Mouse (Mus musculus) ES-E14 (cell line): ENCODE measurements at regions not wholly inside any gene's neighbourhood (a gene's known extent, or its start where the extent isn't known, plus 50 kb on each side); places are given as distances from the start of the nearest gene placed in this dataset.

Source experiments
- DNase-seq: peaks from one replicate; pipeline ENCODE4 v3.0.0-alpha.2; 2013; ENCODE audit warnings: low read depth, low spot score
- H3K27ac ChIP-seq: 2 replicates; pipeline ENCODE4 v1.5.1; 2012; ENCODE audit warnings: low read depth, mild to moderate bottlenecking, low read length, moderate library complexity, mixed read lengths; ENCODE audit not compliant: poor library complexity, insufficient read depth, severe bottlenecking
- H3K36me3 ChIP-seq: 2 replicates; pipeline ENCODE4 v1.6.1; 2012; ENCODE audit warnings: mild to moderate bottlenecking, low read length, moderate library complexity, mixed read lengths; ENCODE audit not compliant: control insufficient read depth, poor library complexity, insufficient read depth, severe bottlenecking
- H3K4me1 ChIP-seq, 2 experiments: fragments of 150-350 bp in 1 of 2; sonication (generic) in 1 of 2; 2 replicates each; pipeline ENCODE4 v1.6.1; 2012; ENCODE audit warnings: low read length in 2 of 2, mild to moderate bottlenecking in 1 of 2, mixed read lengths in 1 of 2; ENCODE audit not compliant: control insufficient read depth in 2 of 2, insufficient read depth in 2 of 2, poor library complexity in 1 of 2
- H3K4me3 ChIP-seq, 2 experiments: fragments of 150-350 bp in 1 of 2; sonication (generic) in 1 of 2; 2 replicates each; pipeline ENCODE4 v1.5.1; 2012; ENCODE audit warnings: low read length in 2 of 2, low read depth in 1 of 2, mild to moderate bottlenecking in 1 of 2, mixed read lengths in 1 of 2; ENCODE audit not compliant: insufficient read depth in 1 of 2, poor library complexity in 1 of 2, severe bottlenecking in 1 of 2
- H3K9ac ChIP-seq: 2 replicates; pipeline ENCODE4 v1.6.1; 2012; ENCODE audit warnings: low read depth, mild to moderate bottlenecking, low read length, mixed read lengths; ENCODE audit not compliant: poor library complexity, insufficient read depth, severe bottlenecking
- H3K9me3 ChIP-seq: fragments of 150-350 bp; sonication (generic); 2 replicates; pipeline ENCODE4 v1.6.1; 2012; ENCODE audit warnings: low read depth, mild to moderate bottlenecking, low read length; ENCODE audit not compliant: control insufficient read depth, insufficient read depth
- CHD2 ChIP-seq: IDR thresholded peaks from 2 replicates; pipeline ENCODE4 v1.6.1; 2014; ENCODE audit warnings: mild to moderate bottlenecking, low read depth, low read length, inconsistent platforms
- HCFC1 ChIP-seq: IDR thresholded peaks from 2 replicates; pipeline ENCODE4 v1.6.1; 2012; ENCODE audit warnings: low read length, inconsistent platforms, borderline replicate concordance; ENCODE audit not compliant: insufficient read depth
- MAFK ChIP-seq: IDR thresholded peaks from 2 replicates; pipeline ENCODE4 v1.6.1; 2014; ENCODE audit warnings: mild to moderate bottlenecking, low read depth, low read length, inconsistent platforms; ENCODE audit not compliant: insufficient read depth
- ZC3H11A ChIP-seq: IDR thresholded peaks from 2 replicates; pipeline ENCODE4 v1.6.1; 2012; ENCODE audit warnings: low read depth, mild to moderate bottlenecking, inconsistent platforms, low read length, borderline replicate concordance
- ZNF384 ChIP-seq: IDR thresholded peaks from 2 replicates; pipeline ENCODE4 v1.6.1; 2012; ENCODE audit warnings: low read depth, low read length, inconsistent platforms
- in situ Hi-C, 2 experiments: fragments of 600-800 bp; cut with MboI; formaldehyde crosslinking; loops; one replicate each; pipeline ENCODE4 v1.15.1; 2025; ENCODE audit warnings: low sequenced_read_pairs in 2 of 2, inconsistent platforms in 1 of 2; ENCODE audit not compliant: unreplicated experiment in 2 of 2

GRCm38 (mm10) chr9:34203624-34204365 is 281.9 kb upstream of the Kirrel3 start:
- Histone ChIP-seq H3K4me1 (no peaks in the 10 kb centered on the region), H3K36me3 (no peaks in the 10 kb centered on the region), H3K4me3 (no peak overlapping the region), H3K27ac (no peak overlapping the region), H3K9ac (no peak overlapping the region), H3K9me3 (no peaks in the 10 kb centered on the region)
- TF ChIP-seq ZNF384 (no peak), HCFC1 (no peak), ZC3H11A (no peak), CHD2 (no peak), MAFK (no peak)
- in situ Hi-C loops = no loop called here
- no peak for DNase-seq

- no peaks in the 10 kb centered on the region for H3K36me3 ChIP-seq
- DNase-seq = no peak
- H3K27ac ChIP-seq = no peak overlapping the region
- no peaks in the 10 kb centered on the region for H3K4me1 ChIP-seq
- TF ChIP-seq ZC3H11A (no peak), CHD2 (no peak), HCFC1 (no peak), ZNF384 (no peak; the same call in 1 of the 2 replicates), MAFK (no peak)
- H3K9ac ChIP-seq = no peak overlapping the region
- in situ Hi-C loops = no loop called here
- H3K9me3 ChIP-seq = no peaks in the 10 kb centered on the region
- no peak overlapping the region for H3K4me3 ChIP-seq
Observed at GRCm38 (mm10) chr9:34204479-34204878, 281.2 kb upstream of the Kirrel3 start.

- no peak for DNase-seq
- in situ Hi-C loops = no loop called here
- no peak overlapping the region for H3K27ac ChIP-seq
- H3K9ac ChIP-seq = no peak overlapping the region
- H3K36me3 ChIP-seq = no peaks in the 10 kb centered on the region
- no peak for TF ChIP-seq HCFC1
- no peak for TF ChIP-seq CHD2
- no peak for TF ChIP-seq ZNF384
- H3K4me1 ChIP-seq = no peaks in the 10 kb centered on the region
- no peaks in the 10 kb centered on the region for H3K9me3 ChIP-seq
- no peak overlapping the region for H3K4me3 ChIP-seq
Observed at GRCm38 (mm10) chr9:34231561-34231960, 254.1 kb upstream of the Kirrel3 start.

GRCm38 (mm10) chr9:34234734-34235133 is 251.0 kb upstream of the Kirrel3 start:
- DNase-seq = no peak
- TF ChIP-seq ZC3H11A = no peak
- TF ChIP-seq MAFK = no peak
- TF ChIP-seq CHD2 = no peak
- TF ChIP-seq ZNF384 = no peak
- in situ Hi-C loops = no loop called here
- Histone ChIP-seq H3K9me3 (no peaks in the 10 kb centered on the region), H3K27ac (no peak overlapping the region), H3K36me3 (no peaks in the 10 kb centered on the region), H3K4me1 (no peaks in the 10 kb centered on the region), H3K4me3 (no peak overlapping the region), H3K9ac (no peak overlapping the region)

- H3K4me3 ChIP-seq = no peak overlapping the region
- H3K9me3 ChIP-seq = no peaks in the 10 kb centered on the region
- H3K36me3 ChIP-seq = no peaks in the 10 kb centered on the region
- H3K27ac ChIP-seq = no peak overlapping the region
- H3K9ac ChIP-seq = no peak overlapping the region
- no peak for TF ChIP-seq MAFK
- no peak for TF ChIP-seq ZNF384
- TF ChIP-seq HCFC1 = no peak
- no peak for TF ChIP-seq CHD2
- no peak for TF ChIP-seq ZC3H11A
- in situ Hi-C loops = no loop called here
- no peak for DNase-seq
- H3K4me1 ChIP-seq = no peaks in the 10 kb centered on the region
Observed at GRCm38 (mm10) chr9:34239531-34239930, 246.2 kb upstream of the Kirrel3 start.
